Mouse (Mus musculus): ENCODE results near the gene Nucb2.

DNA sequence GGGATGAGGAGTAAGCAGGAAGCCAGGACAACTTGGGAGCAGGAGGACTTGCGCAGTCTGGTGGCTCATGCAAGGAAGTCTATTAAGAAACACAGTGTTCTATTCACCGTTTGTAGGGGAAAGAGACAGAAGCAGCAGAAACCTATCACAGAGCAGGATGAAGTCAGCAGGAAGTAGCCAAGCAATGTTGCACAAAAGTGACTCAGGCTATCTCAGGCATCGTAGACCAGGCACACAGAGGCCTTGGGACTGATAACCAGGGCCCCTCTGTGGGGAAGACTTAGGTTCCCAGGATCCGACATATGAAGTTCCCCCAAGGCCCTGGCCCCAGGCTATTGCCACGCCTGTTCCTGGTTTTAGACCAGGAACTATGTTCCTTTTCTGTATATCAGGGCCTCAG is 9.6 kb upstream of the Nucb2 start:
- no peak for TF ChIP-seq GATA1 (IDR thresholded peaks at IDR 0.05; ENCODE audit: borderline replicate concordance, low read length)
- TF ChIP-seq FLI1 (IDR thresholded peaks at IDR 0.05; ENCODE audit: low read length) = no peak

Measured in megakaryocyte, embryonic 14.5 days (primary cell).